Mouse (Mus musculus): Measurements from ENCODE around the gene Gsdma3.

DNA sequence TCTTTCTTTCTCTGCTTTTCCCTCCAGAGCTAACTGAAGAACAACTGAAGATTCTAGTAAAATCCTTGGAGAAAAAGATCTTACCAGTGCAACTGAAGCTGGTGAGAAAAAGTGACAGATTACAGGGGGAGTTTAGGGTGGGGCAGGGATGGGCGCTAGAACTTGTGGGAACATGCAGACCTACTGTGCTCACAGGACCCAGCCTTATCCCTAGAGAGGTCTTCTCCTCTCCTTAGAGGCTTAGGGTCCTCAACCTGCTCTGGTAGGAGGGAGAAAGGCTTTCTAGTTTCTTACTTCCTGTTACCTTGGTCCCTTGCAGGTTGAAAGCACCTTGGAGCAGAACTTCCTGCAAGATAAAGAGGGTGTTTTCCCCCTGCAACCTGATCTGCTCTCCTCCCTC, 11.3 kb downstream of the Gsdma3 start:
- TF ChIP-seq EP300 (IDR thresholded peaks at IDR 0.05; ENCODE audit: low read depth) (no peak), CTCF (IDR thresholded peaks at IDR 0.05; ENCODE audit: low read depth) (no peak)

Measured in heart, postnatal 0 days (tissue).